Mouse (Mus musculus) heart, embryonic 11.5 days (tissue): ENCODE results near the gene Farp1. TPM values are rescaled to one million over a fixed set of nuclear protein-coding genes. Genes with fewer than 3 reads are reported as not detected.

Experiments
- ATAC-seq: fragments of 200-750 bp; cut with Nextera tagmentation; replicated peaks from 2 replicates; pipeline ENCODE4 v1.8.0; 2017; ENCODE audit warnings: moderate library complexity; ENCODE audit not compliant: insufficient number of reproducible peaks, low FRiP score, low TSS enrichment
- H3K27ac ChIP-seq: fragments of 300-500 bp; sonication (generic); 2 replicates; pipeline ENCODE4 v1.5.1; 2014; ENCODE audit warnings: mild to moderate bottlenecking, low read depth, low read length
- H3K27me3 ChIP-seq: fragments of 300-500 bp; sonication (generic); 2 replicates; pipeline ENCODE4 v1.6.1; 2014; ENCODE audit warnings: mild to moderate bottlenecking, low read length, mixed read lengths; ENCODE audit not compliant: control insufficient read depth, insufficient read depth
- H3K36me3 ChIP-seq: fragments of 300-500 bp; sonication (generic); 2 replicates; pipeline ENCODE4 v1.6.1; 2014; ENCODE audit warnings: mild to moderate bottlenecking, low read length, moderate library complexity, mixed read lengths; ENCODE audit not compliant: control insufficient read depth, insufficient read depth
- H3K4me1 ChIP-seq: fragments of 300-500 bp; sonication (generic); 2 replicates; pipeline ENCODE4 v1.6.1; 2014; ENCODE audit warnings: low read length; ENCODE audit not compliant: control insufficient read depth, insufficient read depth
- H3K4me2 ChIP-seq: fragments of 300-500 bp; sonication (generic); 2 replicates; pipeline ENCODE4 v1.6.1; 2014; ENCODE audit warnings: mild to moderate bottlenecking, moderate library complexity
- H3K4me3 ChIP-seq: fragments of 300-500 bp; sonication (generic); 2 replicates; pipeline ENCODE4 v1.5.1; 2014; ENCODE audit warnings: low read depth, low read length
- H3K9ac ChIP-seq: fragments of 300-500 bp; sonication (generic); 2 replicates; pipeline ENCODE4 v1.6.1; 2014; ENCODE audit warnings: mild to moderate bottlenecking, low read depth, low read length, moderate library complexity
- H3K9me3 ChIP-seq: fragments of 300-500 bp; sonication (generic); replicated peaks from 2 replicates; pipeline ENCODE4 v1.6.1; 2016; ENCODE audit warnings: low read length; ENCODE audit not compliant: control insufficient read depth
- WGBS: fragments of 180-500 bp; shearing (Covaris S2); extraction: QIAGEN DNeasy Blood & Tissue Kit; methylation state at CpG from one replicate; pipeline ENCODE4 v1.1.7; 2014; ENCODE audit not compliant: insufficient replicate concordance; 5-methylcytosine and 5-hydroxymethylcytosine counted together
- polyA plus RNA-seq: library from polyadenylated mRNA; unstranded; fragments of >200 nt; fragmentation: Nextera tagmentation; extraction: Ambion mirVana; gene quantifications from 2 replicates; pipeline ENCODE4 v1.2.1, GENCODE M21; 2014

Farp1 gene
- polyA plus RNA-seq, 1 experiment from 2014 or later, result 28.1 TPM

DNA sequence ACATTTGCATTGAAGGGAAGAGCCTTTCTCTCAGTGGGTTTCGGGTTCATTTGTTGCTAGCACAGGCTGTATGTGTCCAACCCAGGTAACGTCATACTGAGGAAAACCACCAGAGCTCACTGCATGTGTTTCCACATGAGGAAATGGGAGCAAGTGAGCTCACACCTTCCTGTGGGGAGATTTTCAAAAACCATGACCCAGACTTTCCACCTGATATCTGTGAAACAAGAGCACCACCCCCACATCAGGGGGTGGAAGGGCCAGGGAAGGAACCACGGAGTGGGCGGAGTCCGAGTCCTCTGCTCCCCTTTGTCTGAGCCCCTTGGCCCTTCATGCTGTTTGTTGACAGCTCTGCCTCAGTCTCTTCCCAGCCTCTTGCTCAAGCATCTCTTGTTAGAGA lies 67.6 kb downstream of the Farp1 start:
- Histone ChIP-seq H3K27me3 (no peaks in the 10 kb centered on the region), H3K36me3 (no peaks in the 10 kb centered on the region), H3K4me2 (no peak overlapping the region), H3K9ac (no peak overlapping the region), H3K4me3 (no peak overlapping the region), H3K27ac (no peak overlapping the region), H3K9me3 (no peaks in the 10 kb centered on the region), H3K4me1 (peaks cover 74% of the 10 kb centered on the region)
- WGBS, result 77% methylated on average over 5 of the region's 5 CpGs
- no peak for ATAC-seq

- no peak overlapping the region for H3K4me2 ChIP-seq
- ATAC-seq, result no peak
- H3K4me3 ChIP-seq, result no peak overlapping the region
- no peaks in the 10 kb centered on the region for H3K27me3 ChIP-seq
- peaks cover 74% of the 10 kb centered on the region for H3K4me1 ChIP-seq
- H3K27ac ChIP-seq, result no peak overlapping the region
- H3K9me3 ChIP-seq, result no peaks in the 10 kb centered on the region
- WGBS, result 83% methylated on average over 9 of the region's 9 CpGs
- no peak overlapping the region for H3K9ac ChIP-seq
- no peaks in the 10 kb centered on the region for H3K36me3 ChIP-seq
Measured at GRCm38 (mm10) chr14:121103459-121103858, 68.5 kb downstream of the Farp1 start.

DNA sequence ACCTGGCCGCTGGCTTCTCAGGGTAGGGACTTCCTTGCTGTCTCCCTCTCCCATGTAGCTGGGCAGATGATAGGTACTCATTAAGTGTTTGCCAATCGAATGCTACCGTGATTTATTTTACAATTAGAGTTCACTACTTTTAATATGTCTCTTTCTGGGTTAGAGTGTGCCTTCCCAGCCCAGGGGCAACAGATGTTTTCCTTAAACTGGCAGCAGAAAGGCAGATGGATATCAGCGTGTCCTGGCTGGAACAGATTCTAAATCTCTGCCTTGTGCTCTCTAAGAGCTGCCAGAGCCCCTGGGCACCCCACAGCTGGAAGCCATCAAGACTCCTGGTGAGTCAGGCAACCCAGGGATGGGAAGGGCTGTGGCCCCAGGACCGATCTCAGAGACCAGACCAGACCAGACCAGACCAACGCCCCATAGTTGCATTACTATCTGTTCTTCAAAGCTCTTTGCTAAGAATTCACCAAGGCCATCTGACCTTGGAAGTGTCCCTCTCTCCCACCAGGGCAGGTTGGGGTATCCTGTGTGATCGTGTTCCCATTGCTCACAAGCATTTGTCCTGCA lies 69.8 kb downstream of the Farp1 start:
- Histone ChIP-seq H3K4me1 (peaks cover 74% of the 10 kb centered on the region), H3K9me3 (no peaks in the 10 kb centered on the region), H3K4me3 (no peak overlapping the region), H3K27ac (no peak overlapping the region), H3K27me3 (no peaks in the 10 kb centered on the region), H3K36me3 (no peaks in the 10 kb centered on the region), H3K4me2 (no peak overlapping the region), H3K9ac (no peak overlapping the region)
- no peak for ATAC-seq
- WGBS, result 50% methylated on average over 7 of the region's 7 CpGs

DNA sequence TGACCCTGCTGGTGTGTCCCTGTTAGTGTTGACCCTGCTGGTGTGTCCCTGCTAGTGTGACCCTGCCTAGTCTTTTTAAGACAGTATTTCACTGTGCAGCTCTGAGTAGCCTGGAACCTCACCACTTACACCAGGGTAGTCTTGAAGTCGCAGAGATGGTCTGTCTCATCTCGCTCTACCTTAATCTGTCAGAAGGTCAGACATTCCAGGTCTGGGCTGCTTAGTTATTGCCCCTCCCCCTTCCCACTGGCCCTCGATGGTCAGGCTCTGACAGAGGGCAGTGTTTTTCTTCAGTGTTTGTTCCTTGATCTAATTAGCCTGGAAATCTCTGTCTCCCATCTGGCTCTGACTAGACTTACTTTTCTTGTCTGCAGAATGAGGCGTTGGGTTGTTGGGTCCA lies 71.9 kb downstream of the Farp1 start:
- H3K9me3 ChIP-seq, result no peaks in the 10 kb centered on the region
- no peaks in the 10 kb centered on the region for H3K27me3 ChIP-seq
- ATAC-seq, result 0 out of 2 replicates have a peak, but pooled peaks have one; percentile 15
- no peaks in the 10 kb centered on the region for H3K36me3 ChIP-seq
- WGBS, result 19% methylated on average over 4 of the region's 4 CpGs
- no peak overlapping the region for H3K4me3 ChIP-seq
- H3K4me2 ChIP-seq, result no peak overlapping the region
- H3K4me1 ChIP-seq, result peaks cover 70% of the 10 kb centered on the region
- no peak overlapping the region for H3K9ac ChIP-seq
- 0 out of 2 replicates have a peak overlapping the region, but pooled peaks have one; percentile 1 for H3K27ac ChIP-seq

- Histone ChIP-seq H3K9me3 (no peaks in the 10 kb centered on the region), H3K4me2 (no peak overlapping the region), H3K4me1 (peaks cover 65% of the 10 kb centered on the region), H3K27ac (peak overlapping the region; percentile 74), H3K9ac (no peak overlapping the region), H3K36me3 (no peaks in the 10 kb centered on the region), H3K27me3 (no peaks in the 10 kb centered on the region), H3K4me3 (no peak overlapping the region)
- ATAC-seq, result no peak
- 74% methylated on average over 10 of the region's 10 CpGs for WGBS
Measured at GRCm38 (mm10) chr14:121107707-121108285, 72.8 kb downstream of the Farp1 start.

DNA sequence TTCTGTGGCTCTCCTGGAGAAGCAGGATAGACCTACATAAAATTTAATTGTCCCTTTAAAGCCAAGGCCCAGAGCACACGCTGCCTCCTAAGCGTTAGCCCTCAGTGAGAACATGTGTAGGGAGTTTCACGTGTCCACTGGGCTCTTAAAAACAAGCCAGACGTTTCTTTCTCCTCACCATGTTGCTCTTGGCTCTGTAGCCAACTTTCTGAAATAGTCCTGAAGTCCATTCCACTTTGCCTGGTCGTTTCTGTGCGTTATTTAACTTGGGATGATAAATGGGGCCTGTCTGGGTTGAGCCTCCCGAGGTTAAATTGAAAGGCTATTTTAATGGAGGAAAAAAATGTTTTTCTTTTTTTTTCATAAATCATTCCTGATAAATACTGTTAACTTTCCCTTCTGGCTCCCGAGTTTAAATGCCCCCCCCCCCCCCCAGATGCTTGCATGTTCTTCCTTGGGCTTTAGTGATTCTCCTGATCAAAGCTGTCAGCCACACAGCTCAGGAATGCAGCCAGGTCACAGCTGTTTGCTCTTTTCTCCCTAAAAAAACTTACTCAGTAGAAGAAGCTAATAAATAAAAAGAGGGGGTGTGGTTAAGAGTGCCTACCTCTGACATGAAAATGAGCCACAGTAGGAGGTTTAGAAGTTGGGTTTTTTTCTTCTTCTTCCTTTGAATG lies 73.6 kb downstream of the Farp1 start:
- Histone ChIP-seq H3K9ac (no peak overlapping the region), H3K9me3 (no peaks in the 10 kb centered on the region), H3K4me2 (peak overlapping the region; percentile 14; the same call in 1 of the 2 replicates), H3K4me3 (no peak overlapping the region), H3K4me1 (peaks cover 64% of the 10 kb centered on the region), H3K27ac (peak overlapping the region; percentile 84), H3K27me3 (no peaks in the 10 kb centered on the region), H3K36me3 (no peaks in the 10 kb centered on the region)
- WGBS, result 14% methylated on average over 8 of the region's 8 CpGs
- ATAC-seq, result no peak; the same call in 1 of the 2 replicates

- ATAC-seq, result no peak
- H3K4me3 ChIP-seq, result no peak overlapping the region
- H3K9ac ChIP-seq, result no peak overlapping the region
- WGBS, result 38% methylated on average over 9 of the region's 9 CpGs
- peak overlapping the region; percentile 14 for H3K4me2 ChIP-seq
- H3K9me3 ChIP-seq, result no peaks in the 10 kb centered on the region
- no peaks in the 10 kb centered on the region for H3K27me3 ChIP-seq
- H3K36me3 ChIP-seq, result no peaks in the 10 kb centered on the region
- H3K4me1 ChIP-seq, result peaks cover 64% of the 10 kb centered on the region
- peak overlapping the region; percentile 84 for H3K27ac ChIP-seq
Measured at GRCm38 (mm10) chr14:121109116-121109504, 74.1 kb downstream of the Farp1 start.

DNA sequence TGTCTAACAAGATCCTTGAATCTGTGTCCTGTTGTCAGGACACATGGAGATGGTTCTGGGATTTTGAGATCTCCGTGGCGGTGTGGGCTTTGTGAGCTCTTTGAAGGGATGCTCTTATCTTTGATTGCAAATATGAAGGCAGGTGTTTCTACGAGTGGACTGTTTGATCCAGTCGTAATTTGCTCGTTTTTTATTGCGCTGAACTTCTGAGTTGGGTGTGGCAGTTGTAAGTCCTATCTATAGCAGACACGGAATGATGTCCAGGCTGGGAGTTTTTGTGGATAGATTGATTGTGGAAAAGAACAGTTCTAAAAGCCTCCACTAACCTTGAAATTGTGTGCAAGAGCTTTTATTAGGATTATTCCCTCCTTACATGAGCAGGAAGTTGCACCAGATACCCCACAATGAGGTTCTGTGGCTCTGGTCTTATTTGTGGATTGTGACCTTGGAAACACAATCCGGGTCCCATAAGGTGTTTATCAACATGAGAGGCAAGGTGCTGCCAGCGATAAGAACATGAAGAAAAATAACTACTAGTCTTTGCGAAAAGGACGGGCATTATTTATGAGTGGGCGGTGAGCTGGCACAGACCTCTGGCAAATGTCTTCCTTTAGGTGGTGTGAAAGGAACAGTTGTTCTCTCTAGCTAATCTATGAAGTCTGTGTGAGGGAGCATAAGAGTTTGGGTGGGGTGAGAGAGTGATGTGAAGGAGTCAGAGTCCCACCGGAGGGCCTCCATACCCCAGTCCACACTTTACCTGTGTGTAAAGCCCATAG lies 75.7 kb downstream of the Farp1 start:
- Histone ChIP-seq H3K27ac (no peak overlapping the region), H3K9me3 (no peaks in the 10 kb centered on the region), H3K9ac (no peak overlapping the region), H3K4me3 (no peak overlapping the region), H3K4me2 (no peak overlapping the region), H3K36me3 (no peaks in the 10 kb centered on the region), H3K4me1 (peaks cover 55% of the 10 kb centered on the region), H3K27me3 (no peaks in the 10 kb centered on the region)
- no peak for ATAC-seq
- WGBS, result 65% methylated on average over 13 of the region's 13 CpGs
